Mouse (Mus musculus) lung, adult 10 weeks (tissue): Measurements from ENCODE around the gene Hacl1. TPM values are rescaled to one million over a fixed set of nuclear protein-coding genes. Genes with fewer than 3 reads are reported as not detected.

Source experiments
- polyA plus RNA-seq: library from polyadenylated mRNA; stranded (reverse); fragments of 350-450 nt; fragmentation: Illumina TruSeq; extraction: RNeasy Lipid Tissue Mini Kit (QIAGEN cat#74804); gene quantifications from one replicate; pipeline ENCODE4 v1.2.3, GENCODE M21; 2014; ENCODE audit warnings: low read depth, low replicate concordance; ENCODE audit not compliant: insufficient read depth

The Hacl1 gene
- 9.9 TPM for polyA plus RNA-seq

GRCm38 (mm10) chr14:31640890-31641505 lies at the start of gene Hacl1, which contains the start of gene Btd:
TSS of gene Hacl1 (minus strand) at chr14:31641286.
TSS of gene Btd (plus strand) at chr14:31641028.

DNA sequence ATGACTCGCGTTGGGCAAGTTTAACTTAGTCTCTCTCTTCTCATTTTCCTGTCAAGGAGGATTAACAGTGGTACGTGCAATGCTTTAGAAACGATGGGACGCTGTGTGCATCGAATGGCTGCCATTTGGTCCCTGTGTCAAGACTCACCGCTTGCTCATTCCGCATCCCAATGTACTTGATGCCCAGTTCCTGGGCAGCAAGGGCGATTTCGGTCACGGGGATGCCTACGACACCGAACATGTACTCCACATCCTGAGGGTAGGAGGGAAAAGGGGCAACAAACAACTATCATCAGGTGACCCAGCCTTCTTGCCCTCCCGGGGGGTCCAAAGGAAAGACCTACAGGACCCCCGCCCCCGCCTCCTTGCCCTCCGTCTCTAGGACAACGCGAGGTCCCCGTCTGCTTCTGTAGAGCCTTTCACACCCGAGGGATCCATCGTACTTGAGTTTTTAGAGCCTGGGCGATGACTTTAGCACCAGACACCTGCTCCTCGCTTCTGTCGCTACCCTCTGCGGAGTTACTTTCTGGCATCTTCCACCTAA lies 668 bp downstream of the Hacl1 start, which contains the start of gene Gm49387:
Gene Gm49387 (minus strand): TSS at position 533 of the 544 bp plus-strand sequence.

DNA sequence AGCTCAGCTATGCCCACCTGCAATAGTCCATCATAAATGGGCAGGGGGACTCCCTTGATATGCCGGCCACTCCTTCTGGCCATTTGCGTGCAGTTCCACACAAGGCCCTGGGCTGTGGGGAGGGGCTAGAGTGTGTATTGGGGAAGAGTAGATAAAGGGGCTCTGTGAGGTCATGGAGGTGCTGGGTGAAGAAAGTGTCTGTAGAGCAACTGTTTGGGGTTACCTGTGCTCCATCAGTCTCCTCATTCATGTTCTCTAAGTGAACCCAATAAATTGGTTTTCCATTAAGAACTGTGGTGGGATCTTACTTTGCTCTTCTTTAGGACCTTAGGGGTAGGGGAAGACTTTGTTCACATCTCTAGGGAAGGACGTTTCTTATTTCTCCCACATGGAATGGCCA lies 49.8 kb downstream of the Hacl1 start, which contains the start of gene Colq:
Gene Colq (minus strand): TSS at position 101 of the 400 bp plus-strand sequence.

Other genes with a start within 250 kb of the Hacl1 start
- gene Sh3bp5, start 205.2 kb downstream of the Hacl1 start, polyA plus RNA-seq, result 43.7 TPM
- 13.1 TPM for gene Eaf1, start 146.9 kb downstream of the Hacl1 start, polyA plus RNA-seq
- gene Mettl6, start 146.2 kb downstream of the Hacl1 start, polyA plus RNA-seq, result 17.1 TPM
- gene Colq, start 49.9 kb downstream of the Hacl1 start, polyA plus RNA-seq, result 13.2 TPM
- not detected for gene Gm49387, start 408 bp downstream of the Hacl1 start, polyA plus RNA-seq
- 16.1 TPM for gene Btd, start 258 bp downstream of the Hacl1 start, polyA plus RNA-seq
- gene Ankrd28, start 189.4 kb upstream of the Hacl1 start, polyA plus RNA-seq, result 4.6 TPM